Mouse (Mus musculus) macrophage (primary cell): ENCODE results near the gene Gria2. TPM values are rescaled to one million over a fixed set of nuclear protein-coding genes. Genes with fewer than 3 reads are reported as not detected.

Source experiments
- H3K27ac ChIP-seq: fragments of 350-480 bp; formaldehyde crosslinking; 2 replicates; pipeline ENCODE4 v1.9.0; 2021
- H3K36me3 ChIP-seq: fragments of 350-480 bp; formaldehyde crosslinking; 2 replicates; pipeline ENCODE4 v1.9.0; 2021; ENCODE audit errors: inconsistent target
- H3K4me3 ChIP-seq: fragments of 350-480 bp; formaldehyde crosslinking; 2 replicates; pipeline ENCODE4 v1.9.0; 2021; ENCODE audit errors: inconsistent target
- H3K79me2 ChIP-seq: fragments of 350-480 bp; formaldehyde crosslinking; 2 replicates; pipeline ENCODE4 v1.9.0; 2021; ENCODE audit errors: inconsistent target
- WGBS: methylation state at CpG from one replicate; pipeline ENCODE4 v1.1.7; 2026; ENCODE audit warnings: inconsistent platforms; ENCODE audit not compliant: missing documents; 5-methylcytosine and 5-hydroxymethylcytosine counted together
- polyA plus RNA-seq: library from polyadenylated mRNA; stranded (reverse); fragments of 250-400 nt; gene quantifications from 3 replicates; pipeline ENCODE4 v1.2.4, GENCODE M21; 2018; ENCODE audit warnings: inconsistent platforms

The Gria2 gene
- polyA plus RNA-seq, 1 experiment from 2014 or later: not detected

DNA sequence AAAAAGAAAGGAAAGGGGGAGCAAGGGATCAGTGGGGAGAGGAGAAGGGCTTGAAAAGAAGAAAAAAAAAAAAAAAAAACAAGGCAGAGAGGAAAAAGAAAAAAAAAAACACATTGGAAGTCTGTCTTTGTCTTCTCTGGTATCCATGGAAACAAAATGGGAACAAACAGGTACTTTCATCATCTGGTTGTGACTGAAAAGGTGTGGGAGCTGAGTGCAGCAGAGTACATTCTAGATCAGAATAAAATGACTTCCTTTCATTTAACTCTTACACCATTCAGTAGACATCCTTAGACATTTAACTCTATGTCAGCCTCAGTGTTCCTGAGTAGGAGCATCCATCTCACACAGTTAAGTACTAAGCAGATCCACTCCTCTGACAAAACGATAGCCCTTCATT lies 4.7 kb downstream of the Gria2 start:
- H3K36me3 ChIP-seq: no peaks in the 10 kb centered on the region
- H3K27ac ChIP-seq: no peak overlapping the region
- WGBS: 89% methylated on average over 1 of the region's 1 CpGs

DNA sequence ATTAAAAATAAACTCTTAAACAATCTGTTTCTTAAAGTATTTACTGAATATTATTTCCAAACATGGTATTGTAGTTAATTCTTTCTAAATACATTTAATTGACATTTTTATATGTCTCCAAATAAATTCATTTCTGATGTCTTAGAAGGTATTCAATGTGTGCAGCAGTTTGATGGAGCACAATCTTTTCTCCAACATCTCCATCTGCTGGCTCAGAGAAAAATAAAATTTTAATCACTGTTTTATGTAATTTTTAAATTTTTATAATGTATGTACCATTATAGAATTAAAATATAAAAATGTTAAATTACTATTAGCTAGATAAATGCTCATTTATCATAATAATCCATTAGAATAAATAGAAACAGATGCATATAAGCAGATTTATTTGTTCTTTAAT lies 5.9 kb downstream of the Gria2 start:
- Histone ChIP-seq H3K4me3 (no peak overlapping the region), H3K79me2 (no peaks in the 10 kb centered on the region), H3K27ac (no peak overlapping the region), H3K36me3 (no peaks in the 10 kb centered on the region)

More for the DNA sequence above, 4.7 kb downstream of the Gria2 start:
- H3K4me3 ChIP-seq: no peak overlapping the region
- no peaks in the 10 kb centered on the region for H3K79me2 ChIP-seq

DNA sequence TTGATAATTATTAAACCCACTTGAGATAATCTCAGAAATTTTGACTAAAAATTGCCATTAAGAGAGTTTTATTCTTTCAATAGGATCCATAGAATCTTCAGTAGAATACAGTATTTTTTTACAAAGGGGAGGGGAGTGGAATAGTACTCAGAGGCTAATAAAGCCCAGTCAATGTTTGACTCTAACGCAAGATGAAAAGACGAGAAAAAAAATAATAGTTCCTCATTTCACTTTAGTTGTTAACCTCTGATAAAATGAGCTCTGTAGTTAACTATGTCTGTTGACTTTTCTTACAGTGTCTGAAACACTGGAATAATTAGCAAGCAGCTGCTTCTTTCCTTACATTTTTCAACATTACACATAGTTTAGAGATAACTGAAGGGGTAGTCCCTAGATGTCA lies 7.4 kb downstream of the Gria2 start:
- Histone ChIP-seq H3K79me2 (no peaks in the 10 kb centered on the region), H3K36me3 (no peaks in the 10 kb centered on the region), H3K4me3 (no peak overlapping the region), H3K27ac (no peak overlapping the region)
- WGBS: 59% methylated on average over 2 of the region's 2 CpGs

DNA sequence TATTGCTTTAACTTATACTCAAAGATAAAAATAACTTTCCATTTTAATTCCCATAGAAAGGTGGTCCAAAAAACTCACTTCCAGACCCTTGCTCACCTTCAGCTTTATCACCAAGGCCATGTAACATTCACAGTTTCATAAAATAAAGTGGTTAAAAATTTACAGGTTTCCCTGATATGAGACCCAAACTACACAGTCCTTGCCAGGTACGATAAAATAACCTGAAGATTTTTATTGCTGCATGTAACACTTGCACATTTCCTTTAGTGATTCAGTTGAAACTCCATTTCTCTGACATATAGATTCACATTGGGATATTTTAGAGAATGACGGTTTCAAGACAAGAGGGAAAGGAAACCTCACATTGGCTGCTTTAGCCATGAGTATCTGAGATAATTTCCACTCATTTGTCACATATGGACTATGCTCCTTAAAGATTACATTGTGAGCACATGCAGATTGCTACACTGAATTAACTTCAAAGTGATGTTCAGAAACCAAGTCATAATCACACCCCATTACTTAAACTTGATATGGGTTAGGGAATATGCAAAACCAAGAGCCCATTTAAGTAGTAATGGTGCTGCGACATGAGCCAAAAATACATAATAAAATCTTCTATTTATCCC lies 15.4 kb downstream of the Gria2 start:
- WGBS: 94% methylated on average over 3 of the region's 3 CpGs

DNA sequence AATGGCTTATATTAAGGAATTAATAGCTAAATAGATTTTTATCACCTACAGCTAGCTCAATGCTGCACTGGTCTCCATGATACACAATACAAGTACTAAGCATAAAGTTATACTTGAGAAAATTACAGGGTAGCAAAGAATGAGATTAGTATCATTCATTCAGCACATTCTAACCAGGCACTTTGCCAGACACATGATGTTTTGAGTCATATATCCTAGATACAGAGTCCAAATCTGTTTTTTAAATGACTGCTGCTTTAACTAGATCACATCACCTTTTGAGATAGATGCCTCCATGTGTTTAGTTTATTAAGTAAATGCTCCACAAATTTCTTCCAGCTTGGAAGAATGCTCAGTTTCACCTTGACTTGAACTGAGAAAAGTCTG lies 21.5 kb downstream of the Gria2 start:
- Histone ChIP-seq H3K36me3 (no peaks in the 10 kb centered on the region), H3K79me2 (no peaks in the 10 kb centered on the region), H3K4me3 (no peak overlapping the region), H3K27ac (no peak overlapping the region)

More for the DNA sequence above, 15.4 kb downstream of the Gria2 start:
- no peaks in the 10 kb centered on the region for H3K79me2 ChIP-seq
- H3K4me3 ChIP-seq: no peak overlapping the region
- no peaks in the 10 kb centered on the region for H3K36me3 ChIP-seq
- no peak overlapping the region for H3K27ac ChIP-seq

DNA sequence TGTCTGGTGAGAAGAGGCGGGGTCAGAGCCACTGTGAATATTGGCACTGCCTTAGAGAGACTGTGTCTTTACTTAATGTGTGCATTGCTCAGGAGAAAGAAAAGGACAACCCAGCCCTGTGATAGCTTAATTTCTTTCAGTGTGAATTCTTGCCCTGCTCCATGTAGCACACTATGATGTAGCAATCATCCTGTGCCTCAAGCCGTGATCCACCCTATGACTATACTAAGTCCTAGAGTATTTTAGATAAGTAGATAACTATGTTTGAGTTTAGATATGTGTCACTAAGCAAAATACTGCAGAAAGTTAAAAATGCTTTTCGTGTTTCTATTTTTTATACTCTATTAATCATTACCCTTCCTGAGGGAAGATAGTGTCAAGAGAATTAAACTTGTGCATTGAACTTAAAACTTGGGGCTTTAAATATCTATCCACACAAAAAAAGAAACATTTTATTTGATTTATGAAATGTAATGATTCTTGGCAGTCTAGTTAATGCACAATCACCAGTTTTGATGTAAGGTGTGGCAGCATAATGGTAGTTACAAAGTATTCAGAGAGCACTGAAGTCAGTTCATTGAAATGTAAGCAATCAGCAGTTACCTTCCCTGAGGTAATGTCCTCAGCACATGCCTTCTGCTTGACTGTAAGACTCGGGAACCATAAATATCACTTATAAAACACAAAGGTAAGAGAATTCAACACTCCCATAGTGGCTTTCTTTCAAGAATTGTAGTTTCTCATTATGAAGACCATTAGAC lies 22.1 kb downstream of the Gria2 start:
- H3K79me2 ChIP-seq: no peaks in the 10 kb centered on the region
- H3K27ac ChIP-seq: no peak overlapping the region
- H3K4me3 ChIP-seq: no peak overlapping the region
- 86% methylated on average over 4 of the region's 4 CpGs for WGBS
- H3K36me3 ChIP-seq: no peaks in the 10 kb centered on the region

DNA sequence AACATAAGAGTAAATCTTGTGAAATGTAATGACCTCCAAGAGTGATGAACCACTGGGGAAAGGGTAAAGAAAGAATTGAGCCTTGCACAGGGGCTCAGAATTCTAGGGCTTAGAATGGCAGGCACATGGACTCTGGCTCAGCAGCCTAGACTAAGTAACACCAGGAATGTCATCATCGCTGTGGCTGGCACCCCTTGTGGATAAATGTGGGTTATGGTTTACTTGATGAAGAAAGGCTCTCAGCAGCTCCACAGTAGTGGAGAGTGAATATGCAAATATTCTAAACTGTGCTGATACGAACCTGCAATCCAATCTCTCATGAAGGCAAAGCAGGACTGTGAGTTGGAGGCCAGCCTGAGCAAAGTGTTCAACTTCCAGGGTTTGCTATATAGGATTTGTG lies 26.0 kb downstream of the Gria2 start:
- 73% methylated on average over 2 of the region's 2 CpGs for WGBS
- no peak overlapping the region for H3K27ac ChIP-seq

DNA sequence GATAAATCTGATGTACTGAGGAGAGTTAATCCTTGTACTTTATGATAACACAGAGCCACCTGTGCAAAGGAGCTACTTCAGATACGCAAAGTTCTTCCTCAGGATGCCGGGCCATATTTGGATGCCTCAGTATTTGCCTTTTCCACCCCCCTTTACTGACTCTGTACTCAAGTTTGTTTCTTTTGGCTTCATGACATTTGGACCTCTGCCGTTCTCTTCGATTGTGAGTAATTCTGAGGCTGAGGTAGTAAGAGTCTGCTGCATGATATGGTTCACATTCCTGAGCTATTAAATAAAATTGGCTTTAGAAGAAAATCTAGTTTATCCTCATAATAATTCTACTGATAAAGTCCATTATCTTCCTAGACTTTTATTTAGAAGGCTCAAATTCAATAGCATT lies 26.7 kb downstream of the Gria2 start:
- Histone ChIP-seq H3K4me3 (no peak overlapping the region), H3K36me3 (no peaks in the 10 kb centered on the region), H3K27ac (no peak overlapping the region), H3K79me2 (no peaks in the 10 kb centered on the region)
- 89% methylated on average over 4 of the region's 4 CpGs for WGBS

More for the DNA sequence above, 26.0 kb downstream of the Gria2 start:
- no peak overlapping the region for H3K4me3 ChIP-seq
- no peaks in the 10 kb centered on the region for H3K36me3 ChIP-seq
- H3K79me2 ChIP-seq: no peaks in the 10 kb centered on the region

DNA sequence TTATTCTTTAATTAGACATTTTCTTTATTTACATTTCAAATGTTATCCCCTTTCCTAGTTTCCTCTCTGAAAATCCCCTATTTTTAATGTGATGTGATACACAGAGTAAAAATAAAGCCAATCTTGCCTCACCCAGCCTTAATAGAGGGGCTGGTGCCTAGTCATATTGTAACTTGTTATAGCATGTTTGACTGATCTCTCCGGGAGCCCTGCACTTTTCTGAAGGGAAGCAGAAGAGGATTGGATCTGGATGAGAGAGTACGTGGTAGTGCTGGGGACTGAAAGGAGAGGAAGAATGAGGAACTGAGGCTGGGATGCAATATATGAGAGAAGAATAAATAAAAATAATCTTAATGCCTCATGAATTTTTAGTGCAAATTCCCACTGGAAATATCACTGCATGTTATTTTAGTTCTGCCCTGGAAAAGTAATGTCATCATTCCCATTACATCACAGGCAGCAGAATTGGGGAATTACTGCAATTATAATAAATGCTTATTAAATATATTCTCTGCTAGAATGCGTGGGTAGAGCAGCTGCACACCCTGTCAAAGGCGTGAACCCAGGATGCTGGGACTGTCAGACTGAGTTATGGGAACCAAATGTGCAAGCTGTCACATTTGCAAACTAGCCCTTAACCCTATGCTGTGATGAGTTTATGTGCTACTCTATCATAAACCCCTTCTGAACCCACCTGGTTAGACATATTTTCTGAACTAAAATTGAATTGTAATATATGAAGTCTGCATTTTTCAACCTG lies 28.4 kb downstream of the Gria2 start:
- Histone ChIP-seq H3K36me3 (no peaks in the 10 kb centered on the region), H3K4me3 (no peak overlapping the region), H3K27ac (no peak overlapping the region), H3K79me2 (no peaks in the 10 kb centered on the region)
- WGBS: 90% methylated on average over 4 of the region's 4 CpGs

DNA sequence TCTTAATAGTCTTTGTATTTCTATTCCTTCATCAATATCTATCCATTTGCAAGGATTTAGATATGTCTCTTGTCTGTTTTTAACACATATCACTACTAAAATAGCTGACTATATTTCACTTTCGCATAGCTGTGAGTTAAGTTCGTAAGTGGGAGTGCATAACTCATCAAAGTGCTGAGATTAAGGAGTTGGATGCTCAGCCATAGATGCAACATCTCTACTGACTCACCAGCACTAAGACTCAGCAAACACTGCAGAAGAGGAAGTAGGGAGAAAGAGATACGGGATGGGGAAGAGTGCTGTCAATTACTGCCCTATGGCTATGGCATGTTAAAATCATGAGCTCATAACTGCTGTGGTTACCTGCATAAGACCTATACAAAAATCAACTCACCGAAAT lies 29.4 kb downstream of the Gria2 start:
- H3K27ac ChIP-seq: no peak overlapping the region
- H3K36me3 ChIP-seq: no peaks in the 10 kb centered on the region
- 78% methylated on average over 4 of the region's 4 CpGs for WGBS
- no peaks in the 10 kb centered on the region for H3K79me2 ChIP-seq
- no peak overlapping the region for H3K4me3 ChIP-seq

DNA sequence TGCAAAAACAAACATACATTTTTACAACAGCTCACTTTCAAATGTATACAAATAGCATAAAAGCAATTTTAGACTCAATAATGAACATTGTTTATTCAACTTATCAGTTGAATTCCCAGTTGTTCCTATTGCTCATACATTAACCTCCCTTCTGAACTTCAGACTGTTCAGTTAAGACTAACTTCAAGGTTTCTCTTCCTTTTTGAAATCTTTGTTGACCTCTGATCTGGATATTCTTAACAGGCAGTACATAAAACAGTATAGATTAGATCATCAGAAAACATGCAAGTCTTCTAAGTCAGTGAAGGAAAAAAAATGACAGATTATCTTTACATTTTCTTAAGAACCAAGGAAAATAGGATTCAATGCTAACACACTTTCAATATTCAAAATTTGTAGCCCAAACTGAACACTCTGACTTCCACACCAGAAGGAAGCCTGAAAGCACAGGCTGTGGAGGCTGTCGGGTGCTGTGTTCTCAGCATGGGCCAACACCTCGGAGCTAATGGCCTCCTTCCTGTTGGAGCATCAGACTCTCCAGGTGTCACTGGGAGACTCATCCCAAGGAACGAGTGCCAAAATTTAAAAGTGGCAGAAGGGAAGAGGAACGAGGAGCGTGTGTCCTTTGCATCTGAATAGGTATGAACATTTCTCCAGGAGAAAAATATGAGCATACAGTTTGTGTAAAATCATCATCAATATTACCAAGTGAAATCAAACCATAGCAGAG lies 33.0 kb downstream of the Gria2 start:
- no peak overlapping the region for H3K27ac ChIP-seq

DNA sequence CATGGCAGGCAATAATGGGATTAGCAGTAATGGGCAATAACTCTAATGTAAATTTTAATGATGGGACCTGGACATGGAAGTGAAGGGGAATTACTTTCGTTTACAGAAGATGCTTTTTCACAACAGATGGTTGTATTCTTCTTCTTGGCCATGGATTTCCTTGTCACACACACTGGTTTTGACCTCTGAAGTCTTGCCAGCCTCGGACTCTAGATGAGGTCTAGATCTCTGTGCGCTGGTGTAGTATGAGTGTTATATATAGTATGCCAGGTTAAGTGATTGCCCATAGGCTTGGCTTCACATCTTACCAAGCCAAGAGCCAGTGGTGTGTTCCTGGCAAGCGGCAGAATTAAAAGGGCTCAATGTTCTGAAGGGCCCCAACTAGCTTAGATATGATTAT lies 43.7 kb downstream of the Gria2 start:
- Histone ChIP-seq H3K36me3 (no peaks in the 10 kb centered on the region), H3K4me3 (no peak overlapping the region), H3K27ac (no peak overlapping the region), H3K79me2 (no peaks in the 10 kb centered on the region)
- WGBS: 76% methylated on average over 4 of the region's 4 CpGs

More for the DNA sequence above, 33.0 kb downstream of the Gria2 start:
- Histone ChIP-seq H3K79me2 (no peaks in the 10 kb centered on the region), H3K4me3 (no peak overlapping the region), H3K36me3 (no peaks in the 10 kb centered on the region)
- 78% methylated on average over 5 of the region's 5 CpGs for WGBS

DNA sequence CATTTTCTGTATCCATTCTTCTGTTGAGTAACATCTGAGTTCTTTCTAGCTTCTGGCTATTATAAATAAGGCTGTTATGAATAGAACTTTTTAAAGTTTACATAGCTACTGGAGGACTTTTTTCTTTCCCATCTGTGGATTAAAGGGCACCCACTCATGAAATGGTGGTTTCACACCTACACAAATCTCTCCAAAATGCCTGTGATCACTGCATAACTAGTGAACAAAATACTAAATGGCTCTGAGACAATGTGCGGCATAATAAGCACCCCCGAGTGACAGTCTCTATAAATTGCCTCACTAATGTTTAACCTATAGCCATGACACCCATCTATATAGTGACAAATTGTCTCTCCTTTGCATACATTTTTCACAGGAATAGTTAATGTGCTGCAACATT lies 44.3 kb downstream of the Gria2 start:
- Histone ChIP-seq H3K79me2 (no peaks in the 10 kb centered on the region), H3K27ac (no peak overlapping the region), H3K4me3 (no peak overlapping the region), H3K36me3 (no peaks in the 10 kb centered on the region)
- WGBS: 94% methylated on average over 2 of the region's 2 CpGs

DNA sequence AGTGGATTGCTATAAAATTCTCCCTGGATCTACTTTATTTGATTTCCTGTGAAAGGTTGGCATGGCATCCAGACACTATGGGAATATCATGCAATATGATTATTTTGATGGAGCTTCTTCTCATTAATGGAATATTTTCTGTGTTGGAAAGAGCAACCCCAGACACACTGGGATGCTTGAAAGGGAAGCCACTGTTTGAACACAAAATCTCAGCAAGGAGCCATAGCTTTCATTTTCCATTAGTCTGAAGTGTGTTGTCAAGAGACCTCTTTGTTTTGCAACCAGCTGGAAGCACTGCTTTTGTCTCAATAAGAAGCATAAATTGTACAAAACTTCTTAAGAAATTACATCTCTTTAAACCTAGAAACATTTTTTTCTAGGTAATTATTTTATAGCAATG lies 51.8 kb downstream of the Gria2 start:
- H3K79me2 ChIP-seq: no peaks in the 10 kb centered on the region
- H3K36me3 ChIP-seq: no peaks in the 10 kb centered on the region
- no peak overlapping the region for H3K27ac ChIP-seq
- H3K4me3 ChIP-seq: no peak overlapping the region

DNA sequence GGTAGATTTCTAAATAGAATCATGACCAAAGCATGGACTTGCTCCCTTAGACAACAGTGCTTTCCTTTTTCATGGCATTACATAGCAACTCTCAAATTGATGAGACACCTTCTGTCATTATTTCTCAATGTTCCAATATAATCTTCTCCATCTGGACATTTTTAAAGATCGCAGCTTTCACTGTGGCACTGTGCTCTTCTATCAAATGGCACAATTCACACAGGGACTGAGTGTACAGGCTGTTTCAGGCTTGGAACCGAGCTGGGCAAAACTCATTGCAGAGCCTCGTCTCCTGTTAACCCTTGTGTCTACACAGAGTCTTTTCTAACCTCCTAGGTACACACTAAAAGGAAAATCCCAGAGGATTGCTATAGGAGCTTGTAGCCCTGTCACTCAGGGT lies 77.4 kb downstream of the Gria2 start:
- no peak overlapping the region for H3K27ac ChIP-seq
- H3K79me2 ChIP-seq: no peaks in the 10 kb centered on the region
- WGBS: 73% methylated on average over 3 of the region's 3 CpGs
- no peak overlapping the region for H3K4me3 ChIP-seq
- no peaks in the 10 kb centered on the region for H3K36me3 ChIP-seq
